Mouse (Mus musculus) embryonic fibroblast, embryonic 13.5 days (primary cell): Measurements from ENCODE around the gene Slc48a1. TPM values are rescaled to one million over a fixed set of nuclear protein-coding genes. Genes with fewer than 3 reads are reported as not detected.

ENCODE experiments used
- H3K27ac ChIP-seq: 2 replicates; pipeline ENCODE4 v1.5.1; 2012; ENCODE audit warnings: low read length, control low read depth, inconsistent platforms; ENCODE audit not compliant: insufficient read depth
- H3K4me1 ChIP-seq: 2 replicates; pipeline ENCODE4 v1.6.1; 2011; ENCODE audit warnings: low read length; ENCODE audit not compliant: control insufficient read depth, insufficient read depth
- H3K4me3 ChIP-seq: 2 replicates; pipeline ENCODE4 v1.5.1; 2011; ENCODE audit warnings: mild to moderate bottlenecking, control low read depth, low read length; ENCODE audit not compliant: insufficient read depth
- CTCF ChIP-seq: IDR thresholded peaks from 2 replicates; pipeline ENCODE4 v1.5.1; 2011; ENCODE audit warnings: mild to moderate bottlenecking, control low read depth, low read length, moderate library complexity, borderline replicate concordance; ENCODE audit not compliant: insufficient read depth
- POLR2A ChIP-seq: IDR thresholded peaks from 2 replicates; pipeline ENCODE4 v1.6.1; 2011; ENCODE audit warnings: low read depth, mild to moderate bottlenecking, control low read depth, low read length, moderate library complexity
- polyA plus RNA-seq: library from polyadenylated mRNA; stranded (reverse); fragments of >200 nt; gene quantifications from 2 replicates; pipeline ENCODE4 v1.2.4, GENCODE M21; 2011; ENCODE audit warnings: low read depth; ENCODE audit not compliant: missing spikeins, insufficient read length

The Slc48a1 gene
- polyA plus RNA-seq, 1 experiment: 136 TPM

- H3K27ac ChIP-seq: no peak overlapping the region
Measured at GRCm38 (mm10) chr15:97750697-97751096, 27.6 kb upstream of the Slc48a1 start.

GRCm38 (mm10) chr15:97751676-97752075 is 26.6 kb upstream of the Slc48a1 start:
- Histone ChIP-seq H3K27ac (no peak overlapping the region), H3K4me3 (no peak overlapping the region), H3K4me1 (peaks cover 8% of the 10 kb centered on the region)
- TF ChIP-seq POLR2A: no peak
- no peak for TF ChIP-seq CTCF

More at GRCm38 (mm10) chr15:97750697-97751096, 27.6 kb upstream of the Slc48a1 start:
- no peak for TF ChIP-seq POLR2A
- no peak for TF ChIP-seq CTCF
- H3K4me1 ChIP-seq: peaks cover 6% of the 10 kb centered on the region
- no peak overlapping the region for H3K4me3 ChIP-seq

- TF ChIP-seq CTCF (no peak), POLR2A (no peak)
Measured at GRCm38 (mm10) chr15:97752491-97752890, 25.8 kb upstream of the Slc48a1 start.

GRCm38 (mm10) chr15:97754476-97754875 is 23.8 kb upstream of the Slc48a1 start:
- Histone ChIP-seq H3K4me3 (no peak overlapping the region), H3K4me1 (peaks cover 8% of the 10 kb centered on the region), H3K27ac (no peak overlapping the region)
- TF ChIP-seq CTCF (no peak), POLR2A (no peak)

More at GRCm38 (mm10) chr15:97752491-97752890, 25.8 kb upstream of the Slc48a1 start:
- H3K27ac ChIP-seq: no peak overlapping the region
- H3K4me1 ChIP-seq: peaks cover 8% of the 10 kb centered on the region
- no peak overlapping the region for H3K4me3 ChIP-seq

- peaks cover 8% of the 10 kb centered on the region for H3K4me1 ChIP-seq
- H3K27ac ChIP-seq: no peak overlapping the region; the same call in 1 of the 2 replicates
- TF ChIP-seq CTCF (no peak), POLR2A (no peak)
- H3K4me3 ChIP-seq: no peak overlapping the region
Measured at GRCm38 (mm10) chr15:97755361-97755760, 23.0 kb upstream of the Slc48a1 start.

- Histone ChIP-seq H3K27ac (no peak overlapping the region), H3K4me1 (peaks cover 4% of the 10 kb centered on the region), H3K4me3 (no peak overlapping the region)
- TF ChIP-seq POLR2A (no peak), CTCF (no peak)
Measured at GRCm38 (mm10) chr15:97760006-97760405, 18.3 kb upstream of the Slc48a1 start.

- no peak overlapping the region for H3K27ac ChIP-seq
- H3K4me1 ChIP-seq: no peaks in the 10 kb centered on the region
- TF ChIP-seq CTCF (no peak), POLR2A (no peak)
- no peak overlapping the region for H3K4me3 ChIP-seq
Measured at GRCm38 (mm10) chr15:97760952-97761351, 17.4 kb upstream of the Slc48a1 start.

GRCm38 (mm10) chr15:97761438-97761837 is 16.9 kb upstream of the Slc48a1 start:
- H3K4me1 ChIP-seq: no peaks in the 10 kb centered on the region
- H3K27ac ChIP-seq: no peak overlapping the region
- TF ChIP-seq POLR2A (no peak), CTCF (no peak)
- no peak overlapping the region for H3K4me3 ChIP-seq

GRCm38 (mm10) chr15:97762733-97763132 is 15.6 kb upstream of the Slc48a1 start:
- no peak overlapping the region for H3K4me3 ChIP-seq
- no peak overlapping the region for H3K27ac ChIP-seq
- TF ChIP-seq POLR2A: no peak
- no peak for TF ChIP-seq CTCF
- no peaks in the 10 kb centered on the region for H3K4me1 ChIP-seq

GRCm38 (mm10) chr15:97763256-97764049 is 14.9 kb upstream of the Slc48a1 start:
- H3K27ac ChIP-seq: no peak overlapping the region
- H3K4me3 ChIP-seq: no peak overlapping the region
- H3K4me1 ChIP-seq: no peaks in the 10 kb centered on the region
- no peak for TF ChIP-seq CTCF
